Mouse (Mus musculus) heart, adult 2 months (tissue): ENCODE measurements around the gene Atp5h. TPM values are rescaled to one million over a fixed set of nuclear protein-coding genes. Genes with fewer than 3 reads are reported as not detected.

Source experiments
- DNase-seq, 2 experiments: peaks; one replicate each; pipeline ENCODE4 v3.0.0; 2021
- H3K27ac ChIP-seq: fragments of 200-600 bp; 2 replicates; pipeline ENCODE4 v1.8.1; 2022
- H3K27me3 ChIP-seq: fragments of 200-500 bp; 2 replicates; pipeline ENCODE4 v1.6.1; 2012; ENCODE audit warnings: mild to moderate bottlenecking, low read length, inconsistent platforms, mixed read lengths; ENCODE audit not compliant: control insufficient read depth, insufficient read depth
- H3K36me3 ChIP-seq: fragments of 200-500 bp; 2 replicates; pipeline ENCODE4 v1.6.1; 2012; ENCODE audit warnings: low read length, inconsistent platforms; ENCODE audit not compliant: control insufficient read depth, insufficient read depth
- H3K4me1 ChIP-seq: fragments of 200-500 bp; 2 replicates; pipeline ENCODE4 v1.6.1; 2011; ENCODE audit warnings: low read length; ENCODE audit not compliant: control insufficient read depth, insufficient read depth
- H3K4me3 ChIP-seq: fragments of 200-600 bp; 2 replicates; pipeline ENCODE4 v1.8.1; 2022
- H3K79me2 ChIP-seq: fragments of 200-500 bp; replicated peaks from 2 replicates; pipeline ENCODE4 v1.6.1; 2012; ENCODE audit warnings: mild to moderate bottlenecking, inconsistent platforms, low read length, moderate library complexity, mixed read lengths; ENCODE audit not compliant: control insufficient read depth, insufficient read depth
- H3K9ac ChIP-seq: fragments of 200-500 bp; 2 replicates; pipeline ENCODE4 v1.6.1; 2012; ENCODE audit warnings: low read depth, mild to moderate bottlenecking, control low read depth, inconsistent platforms, low read length, mixed read lengths
- CTCF ChIP-seq: fragments of 200-600 bp; IDR thresholded peaks from 2 replicates; pipeline ENCODE4 v1.8.1; 2022; ENCODE audit warnings: antibody characterized with exemption, mild to moderate bottlenecking, moderate library complexity
- EP300 ChIP-seq: fragments of 200-500 bp; IDR thresholded peaks from 2 replicates; pipeline ENCODE4 v1.6.1; 2011; ENCODE audit warnings: low read depth, low read length, control low read depth; ENCODE audit not compliant: insufficient read depth
- POLR2A ChIP-seq: fragments of 200-500 bp; IDR thresholded peaks from 2 replicates; pipeline ENCODE4 v1.6.1; 2011; ENCODE audit warnings: mild to moderate bottlenecking, low read depth, low read length, control low read depth; ENCODE audit not compliant: insufficient read depth
- WGBS: fragments of 180-500 bp; shearing (Covaris S2); methylation state at CpG from one replicate; pipeline ENCODE4 v1.1.7; 2018; 5-methylcytosine and 5-hydroxymethylcytosine counted together
- intact Hi-C: fragments of 180-260 bp; cut with DNase I; formaldehyde crosslinking; loops from one replicate; pipeline ENCODE4 v1.15.1; 2025
- polyA plus RNA-seq: library from polyadenylated mRNA; depleted of rRNA; stranded (reverse); fragments of >200 nt; gene quantifications from 2 replicates; pipeline ENCODE4 v1.2.3, GENCODE M21; 2012
- total RNA-seq, 2 experiments: library from RNA; stranded (reverse); gene quantifications; 2 replicates each; pipeline ENCODE4 v1.2.3; 2021

The Atp5h gene
- total and polyA plus RNA-seq, 3 experiments, result 830 to 2,328 (median 1,964) TPM

GRCm38 (mm10) chr11:115408266-115408920 is 11.4 kb downstream of the Atp5h start:
- Histone ChIP-seq H3K4me1 (peaks cover 6% of the 10 kb centered on the region), H3K27ac (no peak overlapping the region), H3K36me3 (no peaks in the 10 kb centered on the region; the same call in 1 of the 2 replicates), H3K79me2 (no peaks in the 10 kb centered on the region), H3K4me3 (no peak overlapping the region), H3K9ac (no peak overlapping the region), H3K27me3 (no peaks in the 10 kb centered on the region)
- intact Hi-C loops, result no loop called here
- TF ChIP-seq EP300 (no peak), CTCF (no peak), POLR2A (no peak)
- whole genome bisulfite sequencing, result 55% methylated on average over 6 of the region's 6 CpGs
- DNase-seq, result no peak

- Histone ChIP-seq H3K9ac (no peak overlapping the region), H3K4me1 (peaks cover 8% of the 10 kb centered on the region), H3K4me3 (no peak overlapping the region), H3K36me3 (no peaks in the 10 kb centered on the region; the same call in 1 of the 2 replicates), H3K27me3 (no peaks in the 10 kb centered on the region), H3K27ac (no peak overlapping the region), H3K79me2 (no peaks in the 10 kb centered on the region)
- intact Hi-C loops, result no loop called here
- no peak for TF ChIP-seq CTCF
- no peak for TF ChIP-seq EP300
- TF ChIP-seq POLR2A, result no peak
- WGBS, result 86% methylated on average over 17 of the region's 17 CpGs
- DNase-seq, result no peak
These were observed 12.8 kb downstream of the Atp5h start for GRCm38 (mm10) chr11:115406858-115407401.

DNA sequence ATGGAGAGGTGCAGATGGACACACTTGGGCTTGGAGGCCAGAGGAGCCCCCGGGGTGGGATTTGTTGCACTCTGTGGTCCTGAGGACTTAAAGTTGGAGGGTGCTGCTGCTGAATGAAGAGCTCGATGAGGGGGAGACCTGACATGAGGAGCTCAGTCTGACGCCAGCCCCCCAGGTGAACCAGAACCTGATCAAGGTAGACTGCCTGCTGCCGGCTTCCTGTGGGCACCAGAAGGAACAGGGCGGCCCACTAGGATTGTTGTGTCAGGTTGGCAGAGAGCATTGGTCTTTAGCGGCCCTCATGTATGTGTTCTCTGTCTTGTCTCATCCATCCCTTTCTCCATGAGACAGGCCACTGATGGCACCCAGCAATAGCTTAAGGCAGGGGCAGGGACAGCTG is 14.0 kb downstream of the Atp5h start:
- no peak overlapping the region for H3K9ac ChIP-seq
- 96% methylated on average over 6 of the region's 6 CpGs for WGBS
- H3K79me2 ChIP-seq, result no peaks in the 10 kb centered on the region
- H3K27ac ChIP-seq, result no peak overlapping the region
- intact Hi-C loops, result no loop called here
- peaks cover 5% of the 10 kb centered on the region for H3K4me1 ChIP-seq
- DNase-seq, result no peak
- TF ChIP-seq EP300, result no peak
- no peak for TF ChIP-seq POLR2A
- TF ChIP-seq CTCF, result no peak
- H3K27me3 ChIP-seq, result no peaks in the 10 kb centered on the region
- H3K4me3 ChIP-seq, result no peak overlapping the region
- no peaks in the 10 kb centered on the region; the same call in 1 of the 2 replicates for H3K36me3 ChIP-seq

GRCm38 (mm10) chr11:115403338-115404124 is 16.2 kb downstream of the Atp5h start, which contains the start of gene Mrpl58:
TSS of gene Mrpl58 (plus strand) at chr11:115403752.
- no peaks in the 10 kb centered on the region for H3K79me2 ChIP-seq
- peak within 1 kb of the TSS; percentile 91 for H3K4me3 ChIP-seq
- H3K27me3 ChIP-seq, result no peaks in the 10 kb centered on the region
- H3K9ac ChIP-seq, result peak within 1 kb of the TSS; percentile 92
- intact Hi-C loops, result loop anchor here (1.0 to 2.0 kb wide), 3 partner anchors 9 to 45 kb away; no protein-coding TSS in a partner anchor
- peaks cover 5% of the 10 kb centered on the region for H3K4me1 ChIP-seq
- peak within 1 kb of the TSS; percentile 92 for H3K27ac ChIP-seq
- WGBS, result 3% methylated on average over 50 of the region's 50 CpGs
- TF ChIP-seq POLR2A (peak; percentile 77), CTCF (peak; percentile 19; the same call in 1 of the 2 replicates), EP300 (peak; percentile 32; the same call in 1 of the 2 replicates)
- no peaks in the 10 kb centered on the region; the same call in 1 of the 2 replicates for H3K36me3 ChIP-seq
- peak; percentile 92 for DNase-seq

- TF ChIP-seq POLR2A (no peak), CTCF (no peak), EP300 (no peak)
- H3K36me3 ChIP-seq, result no peaks in the 10 kb centered on the region; the same call in 1 of the 2 replicates
- 43% methylated on average over 11 of the region's 11 CpGs for WGBS
- H3K79me2 ChIP-seq, result no peaks in the 10 kb centered on the region
- H3K9ac ChIP-seq, result no peak overlapping the region
- no peak overlapping the region for H3K4me3 ChIP-seq
- no peak overlapping the region for H3K27ac ChIP-seq
- no peaks in the 10 kb centered on the region for H3K27me3 ChIP-seq
- no peak for DNase-seq
- intact Hi-C loops, result no loop called here
- peaks cover 5% of the 10 kb centered on the region for H3K4me1 ChIP-seq
These were observed 19.0 kb downstream of the Atp5h start for GRCm38 (mm10) chr11:115400630-115401391.
